Mouse (Mus musculus) large intestine, adult 2 months (tissue): ENCODE data around the gene Crhr2. TPM values are rescaled to one million over a fixed set of nuclear protein-coding genes. Genes with fewer than 3 reads are reported as not detected.

Experiments used
- DNase-seq: peaks from one replicate; pipeline ENCODE4 v3.0.0-alpha.2; 2012; ENCODE audit warnings: low read depth, low spot score
- WGBS: fragments of 180-500 bp; shearing (Covaris S2); methylation state at CpG from one replicate; pipeline ENCODE4 v1.1.7; 2018; 5-methylcytosine and 5-hydroxymethylcytosine counted together
- polyA plus RNA-seq: library from polyadenylated mRNA; depleted of rRNA; stranded (reverse); fragments of >200 nt; gene quantifications from 2 replicates; pipeline ENCODE4 v1.2.3, GENCODE M21; 2012; rRNA removed

Crhr2 gene
- polyA plus RNA-seq, 1 experiment: 0.48 TPM

GRCm38 (mm10) chr6:55061328-55061727, 71.5 kb downstream of the Crhr2 start:
- DNase-seq: no peak
- WGBS: 84% methylated on average over 11 of the region's 11 CpGs

GRCm38 (mm10) chr6:55060241-55060825, 72.5 kb downstream of the Crhr2 start:
- no peak for DNase-seq
- WGBS: 91% methylated on average over 7 of the region's 7 CpGs

GRCm38 (mm10) chr6:55057427-55057826, 75.4 kb downstream of the Crhr2 start:
- WGBS: 90% methylated on average over 3 of the region's 3 CpGs
- no peak for DNase-seq

GRCm38 (mm10) chr6:55054491-55054890, 78.3 kb downstream of the Crhr2 start:
- no peak for DNase-seq

GRCm38 (mm10) chr6:55049186-55049585, 83.6 kb downstream of the Crhr2 start:
- 87% methylated on average over 10 of the region's 10 CpGs for WGBS
- DNase-seq: no peak

More at GRCm38 (mm10) chr6:55054491-55054890, 78.3 kb downstream of the Crhr2 start:
- 82% methylated on average over 4 of the region's 4 CpGs for WGBS

GRCm38 (mm10) chr6:55045326-55045725, 87.5 kb downstream of the Crhr2 start:
- 37% methylated on average over 1 of the region's 1 CpGs for WGBS
- DNase-seq: no peak

GRCm38 (mm10) chr6:55044542-55044941, 88.3 kb downstream of the Crhr2 start:
- DNase-seq: no peak
- 83% methylated on average over 5 of the region's 5 CpGs for WGBS

GRCm38 (mm10) chr6:55043206-55043605, 89.6 kb downstream of the Crhr2 start:
- peak; percentile 60 for DNase-seq
- WGBS: 33% methylated on average over 8 of the region's 8 CpGs

Other genes with a start within 250 kb of the Crhr2 start
- 10.2 and 12.9 TPM in 2 replicates for gene Nod1, start 160.4 kb downstream of the Crhr2 start, polyA plus RNA-seq
- gene Ggct, start 140.1 kb downstream of the Crhr2 start, polyA plus RNA-seq: 1.7 and 2.9 TPM in 2 replicates
- 44.2 and 44.7 TPM in 2 replicates for gene Gars, start 95.0 kb downstream of the Crhr2 start, polyA plus RNA-seq
- gene Inmt, start 42.0 kb upstream of the Crhr2 start, polyA plus RNA-seq: 0.14 and 0.34 TPM in 2 replicates
- gene Mindy4, start 70.4 kb upstream of the Crhr2 start, polyA plus RNA-seq: 1.7 and 2.7 TPM in 2 replicates
- gene Aqp1, start 203.4 kb upstream of the Crhr2 start, polyA plus RNA-seq: 168 and 286 TPM in 2 replicates
- gene Ghrhr, start 243.3 kb upstream of the Crhr2 start, polyA plus RNA-seq: 0.19 and 0.33 TPM in 2 replicates